10 mouse cellular contexts compared by ENCODE assay signal in genomic region chr6:112302248-112302647, GRCm38 (mm10). TPM values are rescaled to one million over a fixed set of nuclear protein-coding genes. Genes with fewer than 3 reads are reported as not detected.
A peak's percentile ranks its signal among the peaks of the same experiment; 100 is the strongest.
DNase-seq lines count a peak whose midpoint lies in the region; ATAC-seq lines count a peak whose summit lies in the region.
"Had no signal": no experiment of that assay in that cellular context is flagged by ENCODE, and none has a peak within 500 bp of the region (broad histone marks: within the 10 kb centered on the region; RNA-seq: fewer than 3 reads in every experiment).

No protein-coding gene starts in this region.

- peak; percentile 16 for DNase-seq in adrenal gland, adult 2 months
- DNase-seq in adrenal gland, postnatal 4 days (ENCODE audit: low spot score in 2 of 2), result no peak
- DNase-seq in embryonic facial prominence, embryonic 10.5 days (ENCODE audit: low spot score), result peak; percentile 33
- peak; percentile 15 to 19 for DNase-seq in heart, postnatal 14 days
- DNase-seq in testis, postnatal 10 days (ENCODE audit: low spot score), result no peak
- DNase-seq in MN1 (ENCODE audit: low spot score), result no peak
- DNase-seq: cerebellum, adult 11-12 months had no signal

- no peak overlapping the region for H3K4me3 ChIP-seq in embryonic facial prominence, embryonic 10.5 days
- H3K4me3 ChIP-seq: neural tube, embryonic 15.5 days had no signal

- WGBS in embryonic facial prominence, embryonic 10.5 days, result 77% methylated on average over 7 of the region's 7 CpGs

- no peaks in the 10 kb centered on the region for H3K36me3 ChIP-seq in embryonic facial prominence, embryonic 10.5 days (replicated peaks)
- H3K36me3 ChIP-seq: neural tube, embryonic 15.5 days had no signal

- peaks cover 14% of the 10 kb centered on the region for H3K4me1 ChIP-seq in embryonic facial prominence, embryonic 10.5 days
- H3K4me1 ChIP-seq: neural tube, embryonic 15.5 days had no signal

- H3K27ac ChIP-seq in embryonic facial prominence, embryonic 10.5 days (replicated peaks), result no peak overlapping the region
- H3K27ac ChIP-seq: neural tube, embryonic 15.5 days had no signal

- ATAC-seq in megakaryocyte-erythroid progenitor cell, adult 5-6 weeks (replicated peaks; ENCODE audit: low FRiP score, low TSS enrichment, poor library complexity, severe bottlenecking), result peak; percentile 93
- no peak for ATAC-seq in erythroblast, adult 5-6 weeks (replicated peaks; ENCODE audit: low FRiP score, poor library complexity, severe bottlenecking)

- no peaks in the 10 kb centered on the region for H3K9me3 ChIP-seq in embryonic facial prominence, embryonic 10.5 days
- H3K9me3 ChIP-seq: neural tube, embryonic 15.5 days had no signal

- intact Hi-C loops in heart, postnatal 14 days (cut with DNase I), result no loop called here

- no peaks in the 10 kb centered on the region for H3K27me3 ChIP-seq in embryonic facial prominence, embryonic 10.5 days (replicated peaks; ENCODE audit: low read depth, poor library complexity, severe bottlenecking)
- H3K27me3 ChIP-seq: neural tube, embryonic 15.5 days had no signal

RNA-seq across cellular contexts. Expression of gene Lmcd1, which starts 28.7 kb away (rescaled TPM):
- total RNA-seq in adrenal gland, adult 2 months (2021), result 10 to 100 TPM in 1 of 2 experiments, 1 to 10 TPM in 1; 8.3 to 10.5 TPM
- polyA plus RNA-seq in adrenal gland, adult 2 months (2012; rRNA removed), result 6.4 and 8.1 TPM in 2 replicates
- total RNA-seq in adrenal gland, postnatal 4 days (2021), result 10 to 100 TPM; 12.1 to 15.9 TPM
- polyA plus RNA-seq in embryonic facial prominence, embryonic 10.5 days (2016; fragmentation: Nextera tagmentation; extraction: Ambion mirVana), result 0.89 and 2.2 TPM in 2 replicates
- 10 to 100 TPM; 29.7 to 31.8 TPM for total RNA-seq in heart, postnatal 14 days (2021)
- 11.3 and 18.7 TPM in 2 replicates for total RNA-seq in megakaryocyte-erythroid progenitor cell, adult 5-6 weeks (2014; fragmentation: Nextera tagmentation)
- 2.9 and 10.7 TPM in 2 replicates for total RNA-seq in megakaryocyte-erythroid progenitor cell, adult 5-6 weeks (2017)
- total RNA-seq in erythroblast, adult 5-6 weeks (2015; ENCODE audit: low replicate concordance), result 2.9 TPM in 1 of 2 replicates, not detected in the other
- not detected in 2 replicates for total RNA-seq in erythroblast, adult 5-6 weeks (2017; ENCODE audit: low replicate concordance)

Comparison
In these comparisons a context has a peak if more than half of its experiments do, and no peak if none do; other contexts are left out.
1. DNase-seq: peak in adrenal gland, adult 2 months (single experiment), embryonic facial prominence, embryonic 10.5 days (single experiment) and heart, postnatal 14 days (2 of 2); none in adrenal gland, postnatal 4 days (0 of 2), testis, postnatal 10 days (single experiment) and MN1 (single experiment).